Mouse (Mus musculus) c-Kit-positive CD71-positive TER-119-positive erythroid progenitor cells, embryonic 14.5 days (primary cell): Measurements from ENCODE around the gene Mvd.

Experiments
- DNase-seq: peaks from one replicate; pipeline ENCODE4 v3.0.0-alpha.2; 2013; ENCODE audit warnings: low spot score

The Mvd gene

GRCm38 (mm10) chr8:122443262-122444006 lies at the start of gene Mvd:
Gene Mvd, minus strand, starts transcription at chr8:122443422.
- DNase-seq: peak; percentile 97

- DNase-seq: no peak
These were observed 45.2 kb upstream of the Mvd start for GRCm38 (mm10) chr8:122488387-122488786.

GRCm38 (mm10) chr8:122484831-122485230 lies 41.6 kb upstream of the Mvd start:
- DNase-seq: no peak

GRCm38 (mm10) chr8:122483877-122484276 lies 40.7 kb upstream of the Mvd start:
- no peak for DNase-seq

GRCm38 (mm10) chr8:122482448-122482847 lies 39.2 kb upstream of the Mvd start:
- no peak for DNase-seq

- peak; percentile 86 for DNase-seq
These were observed 32.5 kb upstream of the Mvd start, which contains the start of the genes Rnf166 and Ctu2 for GRCm38 (mm10) chr8:122475580-122476320. Gene Rnf166, minus strand, starts transcription at chr8:122476064. Gene Ctu2, plus strand, starts transcription at chr8:122476143.

GRCm38 (mm10) chr8:122474951-122475560 lies 31.8 kb upstream of the Mvd start:
- peak; percentile 52 for DNase-seq

GRCm38 (mm10) chr8:122473911-122474421 lies 30.7 kb upstream of the Mvd start:
- no peak for DNase-seq

- DNase-seq: no peak
These were observed 27.5 kb upstream of the Mvd start for GRCm38 (mm10) chr8:122470691-122471090.

GRCm38 (mm10) chr8:122469965-122470364 lies 26.7 kb upstream of the Mvd start:
- no peak for DNase-seq

GRCm38 (mm10) chr8:122469407-122469806 lies 26.2 kb upstream of the Mvd start:
- DNase-seq: no peak

- DNase-seq: no peak
These were observed 24.6 kb upstream of the Mvd start for GRCm38 (mm10) chr8:122467816-122468215.

GRCm38 (mm10) chr8:122464985-122465384 lies 21.8 kb upstream of the Mvd start:
- no peak for DNase-seq

GRCm38 (mm10) chr8:122463651-122464640 lies 20.7 kb upstream of the Mvd start:
- no peak for DNase-seq

GRCm38 (mm10) chr8:122462510-122462909 lies 19.3 kb upstream of the Mvd start:
- no peak for DNase-seq

- no peak for DNase-seq
These were observed 18.4 kb upstream of the Mvd start for GRCm38 (mm10) chr8:122461473-122462148.

GRCm38 (mm10) chr8:122460524-122461472 lies 17.6 kb upstream of the Mvd start, which contains the start of gene Snai3:
Gene Snai3, minus strand, starts transcription at chr8:122460733.
- DNase-seq: no peak

- DNase-seq: no peak
These were observed 16.8 kb upstream of the Mvd start for GRCm38 (mm10) chr8:122459990-122460389.

GRCm38 (mm10) chr8:122459218-122459900 lies 16.1 kb upstream of the Mvd start:
- DNase-seq: no peak
